Mouse (Mus musculus): ENCODE measurements around the gene Pias4. TPM values are rescaled to one million over a fixed set of nuclear protein-coding genes. Genes with fewer than 3 reads are reported as not detected.

Pias4 gene
- polyA plus RNA-seq, 3 experiments from 2014 or later: 15.4 to 21.5 (median 17.1) TPM

- peak; percentile 45 for ATAC-seq
These were observed 960 bp upstream of the Pias4 start for GRCm38 (mm10) chr10:81168521-81169244.

GRCm38 (mm10) chr10:81168087-81168431 is 336 bp upstream of the Pias4 start:
- peak; percentile 16 for ATAC-seq

- no peak for ATAC-seq
These were observed 2.6 kb downstream of the Pias4 start for GRCm38 (mm10) chr10:81165118-81165517.

- no peak for ATAC-seq
These were observed 5.4 kb downstream of the Pias4 start for GRCm38 (mm10) chr10:81162318-81162652.

GRCm38 (mm10) chr10:81161602-81162317 is 6.0 kb downstream of the Pias4 start:
- no peak for ATAC-seq

GRCm38 (mm10) chr10:81154736-81155135 is 13.0 kb downstream of the Pias4 start:
- ATAC-seq: no peak

- ATAC-seq: no peak
These were observed 13.4 kb downstream of the Pias4 start for GRCm38 (mm10) chr10:81154313-81154712.

- no peak for ATAC-seq
These were observed 15.1 kb downstream of the Pias4 start for GRCm38 (mm10) chr10:81152609-81153008.

- no peak for ATAC-seq
These were observed 16.5 kb downstream of the Pias4 start for GRCm38 (mm10) chr10:81151261-81151660.

GRCm38 (mm10) chr10:81146296-81146695 is 21.4 kb downstream of the Pias4 start:
- ATAC-seq: no peak

- no peak for ATAC-seq
These were observed 21.9 kb downstream of the Pias4 start for GRCm38 (mm10) chr10:81145778-81146177.

GRCm38 (mm10) chr10:81145307-81145706 is 22.4 kb downstream of the Pias4 start:
- ATAC-seq: no peak

- no peak for ATAC-seq
These were observed 23.1 kb downstream of the Pias4 start for GRCm38 (mm10) chr10:81144667-81145066.

GRCm38 (mm10) chr10:81143845-81144437 is 23.8 kb downstream of the Pias4 start:
- no peak for ATAC-seq

- no peak for ATAC-seq
These were observed 24.5 kb downstream of the Pias4 start for GRCm38 (mm10) chr10:81143157-81143633.

- ATAC-seq: no peak
These were observed 25.2 kb downstream of the Pias4 start for GRCm38 (mm10) chr10:81142551-81142981.

GRCm38 (mm10) chr10:81141455-81142210 is 26.1 kb downstream of the Pias4 start:
- ATAC-seq: no peak

- no peak for ATAC-seq
These were observed 26.8 kb downstream of the Pias4 start for GRCm38 (mm10) chr10:81140717-81141454.

GRCm38 (mm10) chr10:81140005-81140404 is 27.7 kb downstream of the Pias4 start:
- ATAC-seq: no peak

- no peak for ATAC-seq
These were observed 28.2 kb downstream of the Pias4 start for GRCm38 (mm10) chr10:81139529-81139846.

- ATAC-seq: no peak
These were observed 28.7 kb downstream of the Pias4 start for GRCm38 (mm10) chr10:81138821-81139528.
